Mouse (Mus musculus): ENCODE results near the gene Lrrc4.

The Lrrc4 gene

GRCm38 (mm10) chr6:28767891-28768481 lies 63.6 kb downstream of the Lrrc4 start:
- DNase-seq (ENCODE audit: low spot score) = no peak

GRCm38 (mm10) chr6:28766622-28767021 lies 64.9 kb downstream of the Lrrc4 start:
- no peak for DNase-seq (ENCODE audit: low spot score)

DNA sequence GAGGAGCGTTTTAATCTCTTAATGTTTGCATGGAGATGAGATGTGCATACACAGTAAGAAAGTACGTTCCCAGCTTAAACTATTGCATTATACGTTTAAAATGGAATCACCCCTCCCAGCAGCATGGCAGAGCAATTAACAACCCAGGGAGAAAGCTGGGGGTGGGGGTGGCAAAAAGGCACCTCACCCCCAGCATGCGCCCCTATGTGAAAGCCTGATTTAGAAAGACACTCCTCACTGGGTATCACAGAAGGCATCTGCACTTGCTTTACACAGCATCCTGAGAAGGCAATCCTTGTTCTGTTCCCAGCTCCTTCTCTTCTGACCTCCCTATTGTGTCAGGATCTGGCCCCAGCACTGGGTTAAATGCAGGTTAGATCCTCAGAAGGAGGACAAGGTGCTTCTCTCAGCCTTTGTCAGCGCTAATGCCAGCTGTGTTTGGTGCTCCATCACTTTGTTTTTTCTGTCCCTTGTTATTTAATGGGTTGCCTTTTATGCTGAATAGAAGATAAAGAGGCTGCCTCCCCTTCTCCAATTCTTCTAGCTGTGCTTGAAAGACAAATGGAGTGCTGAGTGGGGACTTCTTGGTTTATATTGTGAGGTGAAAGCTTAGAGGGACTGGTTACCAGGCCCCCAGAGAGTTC lies 69.3 kb downstream of the Lrrc4 start:
- no peak for DNase-seq (ENCODE audit: low spot score)

- DNase-seq (ENCODE audit: low spot score) = no peak
Measured at GRCm38 (mm10) chr6:28761728-28762127, 69.8 kb downstream of the Lrrc4 start.

DNA sequence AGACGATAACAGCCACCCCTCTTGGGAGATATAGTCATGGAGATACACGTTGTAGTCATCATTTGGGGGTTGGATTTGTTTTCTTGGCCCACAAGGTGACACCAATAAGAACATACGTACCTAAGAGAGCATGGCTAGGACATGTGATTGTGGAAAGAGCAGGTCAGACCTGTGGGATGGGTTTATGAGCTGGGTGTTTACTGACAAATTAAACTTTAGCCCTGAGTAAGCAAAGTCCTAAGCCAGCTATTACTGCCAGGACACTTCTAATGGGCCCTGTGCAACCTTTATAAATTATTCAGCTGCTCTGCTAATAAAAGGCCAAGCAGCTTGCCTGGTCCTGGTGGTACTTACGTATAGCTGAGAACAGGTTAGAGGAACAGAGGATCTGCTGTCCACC lies 73.3 kb downstream of the Lrrc4 start:
- DNase-seq (ENCODE audit: low spot score) = no peak

- DNase-seq (ENCODE audit: low spot score) = peak; percentile 53
Measured at GRCm38 (mm10) chr6:28756306-28757018, 75.1 kb downstream of the Lrrc4 start.

DNA sequence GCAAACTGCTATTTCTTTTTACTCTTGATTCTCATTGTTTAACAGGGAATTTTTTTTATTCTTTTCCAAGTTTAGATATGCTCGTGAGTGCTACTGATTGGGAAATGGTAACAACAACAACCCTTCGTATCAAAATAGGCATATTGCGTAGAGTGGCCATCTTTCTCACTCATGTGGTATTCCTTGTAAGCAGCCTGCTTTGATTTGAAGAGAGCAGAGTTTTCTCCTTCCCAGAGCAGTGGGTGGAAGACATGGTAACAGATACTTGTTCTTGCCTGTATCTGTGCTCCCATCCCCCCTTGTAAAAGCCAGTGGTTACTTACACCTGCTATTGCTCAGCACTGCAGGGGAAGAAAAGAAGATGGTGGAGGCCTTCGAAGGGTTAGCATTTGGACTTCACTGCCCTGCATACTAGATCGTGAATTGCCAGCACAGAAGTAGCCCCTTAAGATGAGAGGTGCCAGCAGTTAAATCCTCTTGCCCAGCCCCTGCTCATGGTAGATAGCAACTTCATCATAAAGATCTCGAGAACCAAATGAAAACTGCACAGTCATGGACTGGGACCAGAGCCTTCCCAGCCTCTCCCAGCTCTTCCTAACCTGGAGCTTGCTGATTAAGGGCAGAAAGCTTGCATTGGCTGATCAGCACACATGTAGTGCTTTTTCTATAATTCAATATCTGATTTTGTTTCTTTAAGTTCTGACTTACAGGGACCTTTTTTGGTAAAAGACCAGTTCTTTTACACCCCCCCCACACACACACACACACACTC lies 77.2 kb downstream of the Lrrc4 start:
- no peak for DNase-seq (ENCODE audit: low spot score)

GRCm38 (mm10) chr6:28753681-28754080 lies 77.9 kb downstream of the Lrrc4 start:
- DNase-seq (ENCODE audit: low spot score) = no peak

GRCm38 (mm10) chr6:28753217-28753616 lies 78.3 kb downstream of the Lrrc4 start:
- no peak for DNase-seq (ENCODE audit: low spot score)

DNA sequence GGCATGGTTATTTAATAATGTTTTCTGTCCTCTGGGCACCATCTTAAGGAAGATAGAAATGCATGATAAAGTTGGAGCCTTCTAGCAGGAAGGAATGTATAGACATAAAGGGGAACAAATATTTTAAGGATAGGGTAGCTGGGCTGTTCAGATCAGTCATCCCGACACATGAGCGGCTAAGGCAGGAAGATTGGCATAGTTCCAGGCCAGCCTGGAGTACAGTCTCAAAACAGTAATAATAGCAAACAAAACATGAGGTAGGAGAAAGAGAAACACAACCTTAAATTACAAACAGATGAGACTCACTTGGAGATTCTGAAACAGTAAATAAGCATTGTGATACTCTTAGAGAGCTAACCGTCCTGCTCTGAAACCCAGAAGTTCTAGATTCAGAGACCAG lies 80.4 kb downstream of the Lrrc4 start:
- peak; percentile 18 for DNase-seq (ENCODE audit: low spot score)

DNA sequence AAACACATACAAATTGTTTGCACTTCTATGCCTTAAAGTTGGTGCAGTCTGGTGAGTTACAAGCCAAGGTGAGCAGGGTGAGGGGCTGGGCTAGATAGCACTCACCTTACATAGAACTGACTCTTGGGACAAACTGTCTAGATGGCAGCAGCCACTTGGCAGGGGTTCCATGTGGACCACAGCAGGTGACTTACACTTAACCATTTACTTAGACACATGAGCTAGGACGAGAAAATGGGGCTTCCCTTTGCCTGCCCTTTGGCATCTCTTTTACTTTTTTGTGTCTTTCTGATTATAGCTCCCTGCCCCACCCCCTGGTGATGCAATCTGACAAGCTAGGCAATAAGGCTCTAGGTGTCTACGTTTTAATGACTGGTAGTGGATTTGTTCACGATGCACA lies 82.3 kb downstream of the Lrrc4 start:
- DNase-seq (ENCODE audit: low spot score) = no peak

GRCm38 (mm10) chr6:28747931-28748670 lies 83.4 kb downstream of the Lrrc4 start:
- DNase-seq (ENCODE audit: low spot score) = no peak

DNA sequence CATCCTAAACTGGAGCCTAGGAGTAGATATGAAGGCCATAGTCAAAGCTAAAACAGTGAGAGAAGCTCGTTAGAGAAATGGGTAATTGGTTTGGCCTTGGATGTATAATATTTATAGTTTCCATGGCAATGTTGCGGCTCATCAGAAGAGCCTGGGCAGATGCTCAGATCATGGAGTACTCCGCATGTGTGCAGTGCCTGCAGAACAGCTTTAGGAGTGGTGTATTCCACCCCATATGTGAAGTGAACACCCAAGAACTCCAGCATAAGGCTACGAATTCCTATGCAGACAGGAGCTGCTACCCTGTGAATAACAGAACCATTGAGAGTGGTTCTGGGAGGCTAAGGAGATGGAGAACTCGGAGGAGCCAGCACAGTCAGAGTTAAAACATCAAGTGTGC lies 84.5 kb downstream of the Lrrc4 start:
- DNase-seq (ENCODE audit: low spot score) = no peak

- no peak for DNase-seq (ENCODE audit: low spot score)
Measured at GRCm38 (mm10) chr6:28745864-28746263, 85.7 kb downstream of the Lrrc4 start.

GRCm38 (mm10) chr6:28743586-28743985 lies 88.0 kb downstream of the Lrrc4 start:
- DNase-seq (ENCODE audit: low spot score) = peak; percentile 16

DNA sequence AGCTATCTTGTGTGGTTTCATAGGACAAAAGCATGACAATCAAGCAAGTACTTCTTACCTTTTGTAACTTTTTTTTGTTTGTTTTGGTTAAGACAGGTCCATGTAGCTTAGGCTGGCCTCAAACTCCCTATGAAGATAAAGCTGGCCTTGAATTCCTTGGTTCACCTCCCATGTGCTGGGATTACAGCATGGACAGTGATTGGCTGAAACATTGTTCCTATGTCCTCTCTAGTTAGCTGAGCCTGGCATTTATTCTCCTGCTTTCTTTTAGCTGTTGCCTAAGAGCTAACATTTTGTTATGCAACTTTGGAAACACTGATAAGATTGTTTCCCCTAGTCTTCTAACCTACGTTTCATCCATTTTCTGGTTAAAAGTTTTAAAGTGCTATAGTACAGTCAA lies 93.9 kb downstream of the Lrrc4 start:
- DNase-seq (ENCODE audit: low spot score) = peak; percentile 57

DNA sequence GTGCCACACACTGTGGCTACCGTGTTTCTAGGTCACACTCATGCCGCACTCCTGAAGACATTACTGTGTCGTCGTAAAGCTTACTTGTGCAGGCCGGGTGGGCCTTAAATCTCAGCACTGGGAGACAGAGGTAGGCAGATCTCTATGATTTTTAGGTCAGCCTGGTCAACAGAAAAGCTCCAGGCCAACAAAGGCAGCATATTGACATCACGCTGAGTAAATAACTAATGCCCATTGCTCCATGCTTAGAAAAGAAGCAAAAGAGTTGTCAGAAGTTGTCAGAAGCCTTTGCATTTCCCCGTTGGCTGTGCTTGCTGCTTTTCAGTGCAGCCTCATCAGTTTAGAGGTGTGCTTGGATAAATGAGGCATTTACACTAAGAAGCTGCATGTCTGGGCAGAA lies 94.9 kb downstream of the Lrrc4 start:
- DNase-seq (ENCODE audit: low spot score) = no peak

DNA sequence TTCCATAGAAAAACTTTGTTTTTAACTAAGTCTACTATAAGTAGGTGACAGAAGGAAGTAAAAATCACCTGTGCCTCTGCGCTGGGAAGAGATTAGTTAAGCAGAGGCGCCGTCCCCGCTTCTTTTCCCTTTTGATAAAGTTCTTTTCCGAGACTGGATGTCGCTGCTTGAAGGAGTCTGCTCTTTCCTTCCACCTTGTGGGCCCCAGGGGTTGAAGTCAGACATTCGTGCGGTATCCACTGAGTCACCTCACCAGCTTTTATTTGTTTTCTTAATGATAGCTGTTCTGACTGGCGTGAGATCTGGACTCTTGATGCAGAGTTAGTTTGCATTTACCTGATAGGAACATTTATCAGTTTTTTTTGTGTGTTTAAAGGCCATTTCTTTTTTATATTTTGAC lies 96.4 kb downstream of the Lrrc4 start:
- no peak for DNase-seq (ENCODE audit: low spot score)

DNA sequence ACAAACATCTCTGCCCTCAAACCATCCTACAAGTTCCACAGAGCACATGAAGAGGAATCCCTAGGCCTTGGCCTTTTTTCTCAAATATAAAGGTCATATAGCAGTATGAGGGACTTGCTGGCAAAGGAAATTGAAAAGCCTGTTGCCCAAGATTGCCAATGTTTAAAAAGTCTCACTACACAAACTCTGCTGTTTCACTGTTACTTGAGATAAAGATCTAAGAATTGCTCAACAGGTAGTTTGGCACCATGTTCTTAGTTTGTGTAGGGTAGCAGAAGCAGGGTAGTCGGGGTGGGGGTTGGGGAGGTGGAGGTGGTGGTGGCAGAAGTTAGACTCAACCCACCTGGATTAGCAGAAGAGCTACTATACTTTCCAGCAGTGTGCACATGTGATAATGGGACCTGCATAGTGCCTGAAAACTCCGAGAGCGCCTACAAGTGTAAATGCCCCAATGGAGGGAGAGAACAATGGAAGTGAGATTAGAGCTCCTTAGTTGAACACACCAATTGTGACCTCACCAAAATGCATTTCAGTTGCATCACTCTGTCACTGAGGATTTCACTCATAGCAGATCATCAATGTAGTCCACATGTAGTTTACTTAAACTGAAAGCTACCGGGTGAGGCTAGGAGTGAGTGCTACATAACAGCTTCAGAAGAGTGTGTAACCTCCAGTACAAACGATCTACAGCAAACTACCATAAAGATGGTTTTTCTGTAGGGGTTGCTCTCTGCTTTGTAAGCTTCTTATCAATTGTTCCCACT lies 97.5 kb downstream of the Lrrc4 start:
- DNase-seq (ENCODE audit: low spot score) = peak; percentile 16

GRCm38 (mm10) chr6:28731246-28731645 lies 100.3 kb downstream of the Lrrc4 start:
- DNase-seq (ENCODE audit: low spot score) = no peak

DNA sequence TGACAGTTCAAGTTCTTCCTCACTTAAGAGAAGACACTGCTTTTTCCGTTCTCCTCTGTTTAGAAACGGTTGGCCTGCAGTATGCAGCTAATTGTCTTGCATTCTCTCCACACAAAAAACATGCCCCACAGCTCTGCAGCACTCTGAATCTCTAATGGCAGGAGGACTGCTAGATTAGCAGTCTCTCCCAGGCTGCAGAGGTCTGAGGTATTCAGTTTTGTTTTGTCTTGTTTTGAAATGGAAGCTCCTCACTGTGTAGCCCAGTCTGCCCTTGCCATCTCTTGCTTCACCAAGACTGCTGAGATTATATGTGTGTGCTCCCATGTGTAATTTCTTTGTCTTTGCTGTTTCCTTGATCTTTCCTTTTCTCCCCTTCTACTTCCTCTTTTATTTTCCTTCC lies 101.9 kb downstream of the Lrrc4 start:
- DNase-seq (ENCODE audit: low spot score) = no peak

Measured in adipocyte (in vitro differentiated cells).